Mouse (Mus musculus): ENCODE data around the gene Klc2. TPM values are rescaled to one million over a fixed set of nuclear protein-coding genes. Genes with fewer than 3 reads are reported as not detected.
"Not testable (repeated sequence)": the region's sequence is repeated elsewhere in the genome, so short reads cannot be mapped to it uniquely, and the experiment has no call there.

The Klc2 gene
- total RNA-seq, 2 experiments from 2014 or later, result not detected

DNA sequence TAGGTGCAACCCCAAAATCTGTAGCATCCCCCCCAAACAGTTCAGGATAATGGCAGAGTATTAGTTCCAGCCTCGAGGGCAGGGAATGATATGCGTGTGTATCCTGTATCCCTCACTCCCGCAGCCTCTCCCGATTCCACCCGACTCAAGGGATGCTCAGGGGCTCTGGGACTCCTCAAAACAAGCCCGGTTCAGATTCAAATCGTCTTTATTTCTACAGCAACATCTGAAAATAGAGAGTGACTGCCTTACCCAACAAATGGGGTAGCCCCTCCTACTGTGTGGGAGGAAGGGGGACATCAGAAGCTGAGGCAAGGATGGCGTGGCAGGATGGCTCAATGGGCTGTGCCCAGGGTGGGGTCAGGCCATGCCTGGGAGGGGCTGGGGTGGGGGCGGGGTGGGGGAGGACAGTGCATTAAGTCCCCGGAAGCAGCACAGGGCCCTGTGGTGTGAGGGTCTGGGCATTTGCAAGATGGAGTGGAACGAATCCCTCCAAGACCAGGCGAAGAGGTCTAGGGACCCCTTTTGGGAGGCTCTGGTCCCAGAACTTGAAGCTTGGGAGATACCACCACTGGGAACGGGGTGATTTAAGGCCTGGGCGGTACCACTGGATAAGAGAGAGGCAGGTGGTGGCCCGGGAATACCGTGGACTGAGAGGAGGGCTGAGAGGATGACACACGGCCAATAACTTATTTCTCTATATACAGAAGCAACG, 10.6 kb downstream of the Klc2 start:
- no peak for ATAC-seq (replicated peaks; ENCODE audit: low FRiP score, poor library complexity, severe bottlenecking)

DNA sequence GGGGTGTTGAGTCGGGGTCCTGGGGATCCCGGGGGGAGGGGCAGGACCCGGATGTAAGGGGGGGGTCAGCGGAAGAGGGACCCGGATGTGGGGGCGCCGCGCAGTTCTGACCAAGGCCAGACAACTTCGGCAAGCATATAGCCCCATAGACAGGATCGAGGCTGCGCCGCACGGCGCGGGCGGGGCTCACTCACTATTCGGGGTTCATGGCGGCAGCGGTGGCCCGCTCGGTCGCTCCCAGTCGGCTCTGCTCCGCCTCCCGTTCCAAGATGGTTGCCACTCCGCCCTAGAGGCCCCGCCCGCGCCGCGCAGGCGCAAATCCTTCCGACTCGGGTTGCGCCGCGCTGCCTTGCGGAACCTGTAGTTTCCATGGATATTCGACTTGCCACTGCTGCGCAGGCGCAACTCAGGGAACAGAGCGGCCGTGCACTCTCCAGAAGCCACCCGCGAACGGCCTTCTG, 11.6 kb downstream of the Klc2 start, which contains the start of gene Rab1b:
Gene Rab1b (minus strand): TSS at position 342 of the 461 bp plus-strand sequence.
- peak; percentile 95 for ATAC-seq (replicated peaks; ENCODE audit: low FRiP score, poor library complexity, severe bottlenecking)

DNA sequence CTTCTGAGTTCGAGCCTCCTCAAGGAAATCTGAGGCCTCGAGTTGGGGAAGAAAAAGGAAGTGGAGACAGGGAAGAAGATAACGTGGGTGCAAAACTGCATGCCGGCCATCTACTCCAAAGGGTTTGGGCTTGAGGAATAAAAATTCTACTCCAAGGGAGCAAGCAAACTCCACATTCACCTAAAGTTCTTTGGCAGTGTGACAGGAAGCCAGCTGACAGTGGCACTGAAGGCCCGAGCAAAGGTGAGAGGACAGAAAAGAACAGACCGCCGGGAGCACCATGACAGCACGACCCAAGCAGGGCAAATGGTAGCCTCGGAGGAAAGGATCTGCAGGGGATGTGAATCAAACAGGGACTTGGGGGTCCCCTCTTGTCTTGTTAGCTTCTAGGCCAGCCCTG, 12.3 kb downstream of the Klc2 start:
- ATAC-seq (replicated peaks; ENCODE audit: low FRiP score, poor library complexity, severe bottlenecking), result 0 out of 2 replicates have a peak, but pooled peaks have one; percentile 6

DNA sequence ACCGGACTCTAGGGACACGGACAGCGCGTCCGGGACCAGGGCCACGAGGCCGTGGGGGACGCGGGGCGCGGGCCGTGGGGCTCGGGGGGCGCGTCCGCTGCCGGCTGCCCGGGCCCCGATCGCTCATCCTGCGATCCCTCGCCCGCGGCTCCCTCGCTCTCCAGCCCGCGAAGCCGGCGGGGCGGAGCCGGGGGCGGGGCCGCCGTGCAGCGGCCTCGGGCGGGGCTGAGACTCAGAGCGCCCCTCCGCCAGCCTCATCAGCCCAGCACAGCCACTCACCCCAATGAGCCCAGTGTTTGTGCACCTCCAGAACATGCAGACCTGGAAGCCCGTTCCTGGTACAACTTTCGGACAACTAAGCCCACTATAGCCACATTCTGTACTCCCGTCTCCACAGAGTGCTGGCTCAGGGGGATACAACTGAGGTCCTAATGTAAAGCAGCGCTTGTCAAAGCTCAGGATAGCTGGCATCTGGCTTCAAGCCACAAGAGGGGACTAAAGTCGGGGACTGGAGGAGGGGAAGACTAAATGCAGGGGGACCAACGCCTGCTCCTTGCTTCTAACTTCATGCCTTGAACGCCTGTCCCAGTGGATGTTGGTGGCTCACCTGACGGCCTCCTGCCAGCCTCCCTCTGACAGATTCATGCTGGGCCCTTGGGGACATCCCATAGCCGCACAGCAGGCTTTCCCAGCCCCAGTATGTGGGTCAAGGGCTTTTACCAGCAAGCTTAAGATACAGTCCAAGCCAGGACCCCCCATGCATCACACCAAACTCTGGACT, 19.8 kb downstream of the Klc2 start, which contains the start of gene Cnih2:
Gene Cnih2 (minus strand): TSS at position 159 of the 781 bp plus-strand sequence.
- no peak; the same call in 1 of the 2 replicates for ATAC-seq (replicated peaks; ENCODE audit: low FRiP score, poor library complexity, severe bottlenecking)

DNA sequence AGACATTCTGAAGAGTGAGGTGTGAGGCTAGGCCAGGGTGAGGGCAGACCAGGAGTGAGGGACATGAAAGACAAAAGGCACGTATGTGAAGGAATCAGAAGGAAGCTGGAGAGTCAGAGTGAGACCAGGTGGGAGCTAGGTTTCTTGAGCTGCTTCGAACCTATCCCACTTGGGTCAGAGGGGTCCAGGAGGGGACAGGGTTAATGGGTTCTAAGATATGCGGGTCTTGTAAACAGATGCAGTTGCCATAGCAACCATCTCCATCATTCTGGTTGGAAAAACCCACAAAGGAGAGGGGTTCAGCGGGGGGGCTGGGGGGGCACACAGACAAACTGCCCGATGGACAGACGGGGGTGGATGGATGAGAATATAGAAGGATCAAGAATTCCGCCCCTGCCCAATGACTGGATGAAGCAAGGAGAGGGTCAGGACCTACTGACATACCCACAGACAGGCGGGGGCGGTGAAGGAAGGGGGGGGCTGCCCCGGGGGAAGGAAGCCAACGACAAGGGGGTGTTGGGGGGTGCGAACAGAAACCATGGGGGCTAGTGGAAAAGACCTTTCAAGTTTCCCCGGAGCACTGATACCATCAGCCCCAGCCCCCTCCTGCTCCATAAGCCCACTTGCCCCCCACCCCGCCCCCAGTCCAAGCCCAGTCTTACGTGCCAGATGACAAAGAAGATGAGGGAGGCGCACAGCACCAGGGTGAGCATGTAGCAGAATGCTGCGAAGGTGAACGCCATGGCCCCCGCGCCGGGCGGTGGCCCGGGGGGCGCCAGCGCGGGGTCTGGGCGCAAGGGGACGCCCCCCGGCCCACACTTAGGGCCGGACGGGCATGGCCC, 20.6 kb downstream of the Klc2 start:
- no peak for ATAC-seq (replicated peaks; ENCODE audit: low FRiP score, poor library complexity, severe bottlenecking)

DNA sequence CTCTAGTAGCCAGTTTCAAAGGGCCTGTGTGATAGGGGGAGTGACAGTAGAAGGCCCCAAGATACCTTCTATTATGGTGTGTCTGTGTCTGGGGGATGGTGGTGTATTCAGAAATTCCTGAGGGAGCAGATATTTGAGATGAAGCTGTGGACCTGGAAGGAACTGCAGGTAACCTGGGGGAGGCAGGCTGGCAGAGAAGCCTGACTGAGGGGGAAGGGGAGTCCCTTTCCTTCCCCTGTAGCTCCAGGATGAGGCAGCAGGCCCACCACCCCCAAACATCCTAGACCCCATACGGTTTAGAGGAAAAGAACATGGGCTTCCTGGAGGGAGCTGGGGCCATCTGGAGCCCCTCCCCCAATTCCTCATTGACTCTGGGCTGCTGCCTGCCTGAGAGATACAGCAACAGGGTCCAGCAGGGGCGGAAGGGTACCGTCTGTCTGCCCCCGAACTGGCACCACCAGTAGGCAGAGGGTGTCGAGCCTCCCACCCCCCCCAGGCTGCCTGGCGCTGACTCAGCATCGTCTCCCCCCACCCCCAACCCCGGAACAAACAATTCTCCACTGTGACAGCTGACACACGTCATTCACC, 22.4 kb downstream of the Klc2 start:
- ATAC-seq (replicated peaks; ENCODE audit: low FRiP score, poor library complexity, severe bottlenecking), result no peak

DNA sequence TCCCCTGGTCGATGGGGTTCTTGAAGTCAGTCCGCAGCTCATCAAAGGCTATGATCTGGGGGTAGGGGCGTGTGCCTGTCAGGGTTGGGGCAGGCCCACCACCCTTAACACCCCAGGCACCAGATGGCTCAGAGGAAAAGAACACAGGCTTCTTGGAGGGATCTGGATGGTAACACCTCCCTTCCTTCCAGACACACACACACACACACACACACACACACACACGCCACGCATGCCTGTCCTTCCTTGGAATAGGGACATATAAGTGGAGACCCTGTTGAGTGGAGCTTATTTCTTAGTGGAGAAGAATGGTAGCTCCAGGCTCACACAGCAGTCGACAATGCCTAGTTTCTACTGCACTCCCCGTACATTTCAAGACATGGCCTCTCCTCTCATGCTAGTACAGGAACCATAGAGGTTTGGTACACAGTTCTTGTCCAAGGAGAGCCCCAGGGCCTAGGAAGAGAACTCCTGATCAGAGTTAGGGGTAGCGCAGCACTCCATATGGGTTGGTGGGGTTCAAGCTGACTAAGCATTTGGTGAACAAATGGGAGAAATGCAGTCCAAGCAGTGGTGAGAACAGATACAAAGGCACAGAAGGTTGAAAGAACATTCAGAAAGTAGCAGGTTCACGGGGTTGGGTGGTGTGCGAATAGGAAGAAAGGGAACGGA, 23.5 kb downstream of the Klc2 start:
- ATAC-seq (replicated peaks; ENCODE audit: low FRiP score, poor library complexity, severe bottlenecking), result no peak

DNA sequence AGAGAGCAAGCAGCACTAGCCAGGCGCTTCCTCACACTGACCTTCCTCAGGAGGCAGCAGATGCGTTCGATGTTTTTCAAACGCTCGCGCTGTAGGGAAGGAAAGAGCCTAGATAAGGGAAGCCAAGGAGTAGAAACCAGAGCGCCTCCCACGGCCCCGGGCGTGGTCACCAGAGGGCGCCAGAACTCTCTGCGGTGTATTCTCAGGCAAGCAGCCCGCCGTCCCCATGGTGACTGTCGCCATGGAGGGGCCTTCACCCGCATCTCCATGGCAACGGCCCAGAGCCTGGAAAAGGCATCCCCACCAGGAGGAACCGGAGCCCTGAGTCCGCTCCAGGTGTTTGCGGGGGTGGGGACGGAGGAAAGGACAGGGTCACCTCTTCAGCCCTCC, 24.1 kb downstream of the Klc2 start:
- peak; percentile 83 for ATAC-seq (replicated peaks; ENCODE audit: low FRiP score, poor library complexity, severe bottlenecking)

DNA sequence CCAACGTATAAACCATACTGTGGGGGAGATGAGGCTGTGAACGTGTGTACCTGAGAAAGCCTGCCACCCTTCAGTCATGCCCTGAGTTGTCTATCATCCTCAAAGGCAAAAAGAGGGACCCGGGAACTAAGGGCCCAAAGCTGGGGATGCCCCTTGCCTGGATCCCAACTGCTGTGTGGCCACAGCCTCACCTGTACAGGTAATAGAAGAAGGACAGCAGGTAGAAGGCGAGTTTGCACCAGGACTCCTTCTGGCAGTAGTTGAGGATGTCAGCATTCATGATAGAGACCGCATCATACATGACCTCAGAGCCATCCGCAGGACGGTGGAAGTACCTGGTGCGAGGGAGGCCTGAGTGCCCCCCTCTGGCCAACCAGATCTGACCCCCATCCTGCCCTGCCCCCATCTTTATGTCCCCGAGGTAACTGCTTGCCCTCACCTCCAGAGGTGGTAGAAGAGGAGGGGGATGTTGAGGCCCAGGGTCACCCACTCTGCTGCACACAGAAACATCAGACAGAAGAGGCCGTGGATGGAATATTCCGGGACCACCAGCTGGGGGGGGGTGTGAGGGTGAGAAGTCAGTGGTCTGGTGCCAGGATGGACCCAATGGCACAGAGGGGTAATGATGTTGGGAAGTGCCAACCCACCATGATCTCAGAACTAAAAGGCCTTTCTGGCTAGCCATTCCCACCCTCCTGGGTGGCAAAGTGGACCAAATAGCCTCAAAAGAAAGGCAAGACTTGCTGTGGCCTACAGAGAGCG, 24.7 kb downstream of the Klc2 start:
- ATAC-seq (replicated peaks; ENCODE audit: low FRiP score, poor library complexity, severe bottlenecking), result no peak

DNA sequence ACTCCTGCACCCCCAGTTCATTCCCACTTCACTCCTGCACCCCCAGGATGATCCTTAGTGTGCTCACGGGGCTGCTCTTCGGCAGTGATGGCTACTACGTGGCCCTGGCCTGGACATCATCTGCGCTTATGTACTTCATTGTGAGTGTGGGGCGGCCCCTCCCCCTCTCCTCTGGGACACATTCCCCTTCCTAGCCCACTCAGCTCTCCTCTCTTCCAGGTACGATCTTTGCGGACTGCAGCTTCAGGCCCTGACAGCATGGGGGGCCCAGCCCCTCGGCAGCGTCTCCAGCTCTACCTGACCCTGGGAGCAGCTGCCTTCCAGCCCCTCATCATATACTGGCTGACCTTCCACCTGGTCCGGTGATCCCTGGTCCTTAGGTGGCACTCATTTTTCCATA, 26.3 kb downstream of the Klc2 start:
- ATAC-seq (replicated peaks; ENCODE audit: low FRiP score, poor library complexity, severe bottlenecking), result no peak

DNA sequence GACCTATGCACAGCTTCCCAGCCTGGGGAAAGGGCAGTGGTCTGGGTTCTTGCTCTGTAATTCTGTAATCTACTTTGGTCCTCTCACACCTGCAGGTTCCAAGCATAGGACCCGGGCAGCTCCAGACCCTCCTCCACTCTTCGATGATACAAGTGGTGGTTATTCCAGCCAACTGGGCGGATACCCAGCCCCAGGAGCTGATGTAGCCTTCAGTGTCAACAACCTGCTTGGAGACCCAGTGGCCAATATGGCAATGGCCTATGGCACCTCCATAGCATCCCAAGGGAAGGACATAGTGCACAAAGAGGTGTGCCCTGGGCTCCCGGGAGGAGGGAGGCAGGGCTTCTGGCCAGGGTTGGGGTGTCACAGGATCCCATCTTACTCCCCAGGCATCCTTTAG, 29.0 kb downstream of the Klc2 start:
- no peak for ATAC-seq (replicated peaks; ENCODE audit: low FRiP score, poor library complexity, severe bottlenecking)

DNA sequence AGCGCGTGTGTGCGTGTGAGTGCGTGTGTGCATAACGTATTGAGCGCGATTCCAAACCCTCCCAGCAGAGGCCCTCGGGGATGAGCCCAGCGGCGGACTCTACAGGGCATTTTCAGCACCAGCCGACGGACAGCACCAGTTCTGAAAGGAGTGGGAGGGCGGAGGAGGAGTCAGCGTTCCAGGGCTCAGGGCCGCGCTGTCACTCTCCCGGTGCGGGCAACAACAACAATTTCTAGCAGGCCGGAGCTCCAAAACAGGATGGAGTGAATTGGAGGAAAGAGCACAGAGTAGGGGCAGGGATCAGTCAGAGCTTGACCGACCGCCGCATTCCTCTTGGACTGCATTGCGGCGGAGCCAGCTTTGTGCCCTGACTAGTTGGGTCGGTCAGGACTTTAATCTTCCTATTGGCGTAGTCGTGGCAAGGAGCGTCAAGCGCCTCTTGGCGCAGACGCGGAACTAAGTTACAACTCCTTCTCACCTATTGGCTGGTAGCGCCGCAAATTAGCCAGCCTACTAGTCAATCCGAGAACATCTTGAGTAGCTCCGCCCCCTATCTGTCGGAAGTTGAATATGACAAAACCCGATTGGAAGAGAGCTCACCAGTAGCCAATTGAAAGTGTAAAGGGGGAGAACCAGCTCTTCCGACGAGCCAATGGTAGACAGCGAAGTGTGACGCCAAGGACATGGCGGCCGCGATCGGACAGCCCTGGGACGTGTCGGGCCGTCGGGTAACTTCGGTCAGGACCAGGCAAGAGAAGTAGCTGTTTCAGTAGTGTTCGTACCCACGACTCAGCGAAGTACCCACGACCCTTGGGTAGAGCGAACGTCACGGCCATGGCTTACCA, 30.3 kb downstream of the Klc2 start, which contains the start of gene Yif1a:
Gene Yif1a (plus strand): TSS at position 655 of the 845 bp plus-strand sequence.
- ATAC-seq (replicated peaks; ENCODE audit: low FRiP score, poor library complexity, severe bottlenecking), result peak; percentile 87

DNA sequence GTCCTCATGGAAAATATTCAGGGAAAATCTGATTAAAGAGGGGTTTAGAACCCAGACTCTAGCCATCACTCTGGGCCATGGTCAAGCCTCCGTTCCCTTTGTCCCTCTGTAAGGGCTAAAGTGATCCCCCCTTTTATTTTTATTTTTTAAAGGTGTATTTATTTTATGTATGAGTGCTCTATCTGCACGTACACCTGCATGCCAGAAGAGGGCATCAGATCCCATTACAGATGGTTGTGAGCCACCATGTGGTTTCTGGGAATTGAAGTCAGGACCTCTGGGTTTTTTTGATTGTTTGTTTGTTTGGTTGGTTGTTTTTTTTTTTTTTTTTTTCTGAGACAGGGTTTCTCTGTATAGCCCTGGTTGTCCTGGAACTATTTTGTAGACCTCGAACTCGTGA, 31.8 kb downstream of the Klc2 start:
- ATAC-seq (replicated peaks; ENCODE audit: low FRiP score, poor library complexity, severe bottlenecking), result not testable (repeated sequence)

DNA sequence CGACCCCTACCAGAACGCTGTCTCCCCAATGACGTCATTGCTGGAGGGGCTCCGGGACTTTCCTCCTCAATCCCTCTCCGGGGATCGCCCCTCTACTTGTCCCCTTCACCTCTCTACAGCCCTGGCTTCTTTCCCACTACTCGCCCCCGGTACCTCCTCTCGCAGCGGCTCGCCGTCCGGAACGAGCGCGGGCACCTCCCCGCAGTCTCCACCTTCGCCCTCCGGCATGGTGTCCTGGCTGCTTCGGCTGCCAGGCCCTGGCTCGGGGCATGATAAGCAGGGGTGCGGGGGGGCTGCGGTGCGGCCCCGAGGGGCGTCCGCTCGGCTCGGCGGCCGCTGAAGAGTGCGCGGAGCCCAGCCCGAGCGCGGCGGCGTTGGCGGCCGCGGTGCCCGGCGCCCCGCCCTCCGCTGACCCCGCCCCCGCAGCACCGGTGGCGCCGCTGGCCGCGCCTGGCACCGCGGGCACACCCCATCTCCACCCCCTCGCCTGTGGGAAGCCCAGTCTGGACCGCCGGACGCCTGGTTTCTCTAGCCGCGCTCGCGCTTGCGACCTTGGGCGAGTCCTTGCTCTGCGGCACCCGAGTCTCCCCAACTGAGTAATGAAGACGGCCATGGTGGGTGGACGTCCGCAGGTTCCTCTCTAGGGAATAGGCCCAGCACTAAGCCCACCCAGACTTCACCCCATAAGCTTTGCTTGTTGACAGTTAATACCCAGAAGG, 33.1 kb downstream of the Klc2 start, which contains the start of gene Tmem151a:
Gene Tmem151a (minus strand): TSS at position 387 of the 719 bp plus-strand sequence.
- peak; percentile 58 for ATAC-seq (replicated peaks; ENCODE audit: low FRiP score, poor library complexity, severe bottlenecking)

DNA sequence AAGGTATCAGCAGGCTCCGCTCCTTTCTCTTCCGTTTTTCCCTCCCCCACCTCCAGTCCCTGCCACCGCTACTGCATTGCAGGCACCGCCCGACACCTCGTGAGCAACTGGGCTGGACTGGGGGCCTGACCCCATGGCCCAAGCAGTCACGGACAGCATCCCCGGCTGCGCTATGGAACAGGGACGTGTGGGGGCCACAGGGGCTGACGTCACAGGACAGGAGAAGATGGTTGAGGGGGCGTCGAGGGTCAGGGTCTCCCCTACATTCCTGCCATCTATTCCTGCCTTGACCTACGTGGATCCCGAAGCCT, 33.6 kb downstream of the Klc2 start:
- no peak for ATAC-seq (replicated peaks; ENCODE audit: low FRiP score, poor library complexity, severe bottlenecking)

DNA sequence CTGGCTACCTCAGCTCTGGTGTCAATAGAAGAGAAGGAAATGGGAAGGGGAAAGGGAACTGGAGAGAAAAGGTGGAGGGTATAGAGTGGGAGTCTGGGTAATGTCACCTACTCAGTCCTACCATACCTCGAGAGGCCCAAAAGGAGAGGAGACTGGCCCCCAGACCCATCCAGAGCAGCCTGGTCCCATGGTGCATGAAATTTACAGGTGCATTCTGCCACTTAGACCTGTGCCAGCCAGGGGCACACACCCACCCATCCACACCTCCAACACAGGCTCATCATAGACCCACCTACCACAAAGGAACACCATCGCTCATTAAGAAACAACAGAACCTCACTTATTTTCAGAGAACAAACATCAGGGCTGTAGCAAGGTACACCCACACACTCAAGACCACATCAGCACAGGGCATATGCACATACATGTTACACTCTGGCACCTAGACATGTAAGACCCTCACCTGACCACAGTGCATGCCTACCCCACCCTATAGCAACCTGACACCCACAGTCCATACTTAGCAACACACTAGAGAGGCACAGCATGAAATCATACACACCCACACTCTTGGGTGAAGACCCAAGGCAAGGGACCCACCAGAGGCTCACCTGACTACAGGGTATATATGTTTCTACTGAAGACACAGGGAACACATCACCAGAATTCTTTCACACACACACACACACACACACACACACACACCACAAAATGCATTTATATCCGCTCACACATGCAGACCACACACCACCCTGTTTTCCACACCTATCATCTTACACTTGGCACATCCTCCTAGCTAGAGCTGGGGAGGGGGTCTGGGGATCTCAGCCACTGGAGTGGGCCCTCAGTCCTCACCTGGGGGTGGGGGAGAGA, 34.2 kb downstream of the Klc2 start:
- no peak for ATAC-seq (replicated peaks; ENCODE audit: low FRiP score, poor library complexity, severe bottlenecking)
